Mouse (Mus musculus) kidney, embryonic 16.5 days (tissue): ENCODE measurements around the gene Akt2. TPM values are rescaled to one million over a fixed set of nuclear protein-coding genes. Genes with fewer than 3 reads are reported as not detected.

Experiments
- ATAC-seq: fragments of 200-750 bp; cut with Nextera tagmentation; 2 replicates; pipeline ENCODE4 v1.8.0; 2017; ENCODE audit warnings: moderate TSS enrichment; ENCODE audit not compliant: low FRiP score, low TSS enrichment
- H3K27ac ChIP-seq: fragments of 300-500 bp; sonication (generic); 2 replicates; pipeline ENCODE4 v1.5.1; 2014; ENCODE audit warnings: low read length
- H3K27me3 ChIP-seq: fragments of 300-500 bp; sonication (generic); 2 replicates; pipeline ENCODE4 v1.6.1; 2014; ENCODE audit warnings: low read length, control low read depth, mixed read lengths; ENCODE audit not compliant: insufficient read depth
- H3K36me3 ChIP-seq: fragments of 300-500 bp; sonication (generic); 2 replicates; pipeline ENCODE4 v1.6.1; 2014; ENCODE audit warnings: low read length, control low read depth, mixed read lengths; ENCODE audit not compliant: insufficient read depth
- H3K4me1 ChIP-seq: fragments of 300-500 bp; sonication (generic); 2 replicates; pipeline ENCODE4 v1.6.1; 2014; ENCODE audit warnings: low read length, control low read depth, mixed read lengths; ENCODE audit not compliant: insufficient read depth
- H3K4me2 ChIP-seq: fragments of 300-500 bp; sonication (generic); replicated peaks from 2 replicates; pipeline ENCODE4 v1.6.1; 2014; ENCODE audit warnings: low read depth, low read length
- H3K4me3 ChIP-seq: fragments of 300-500 bp; sonication (generic); 2 replicates; pipeline ENCODE4 v1.5.1; 2014; ENCODE audit warnings: mild to moderate bottlenecking, low read length
- H3K9ac ChIP-seq: fragments of 300-500 bp; sonication (generic); replicated peaks from 2 replicates; pipeline ENCODE4 v1.6.1; 2014; ENCODE audit warnings: low read length
- H3K9me3 ChIP-seq: fragments of 300-500 bp; sonication (generic); 2 replicates; pipeline ENCODE4 v1.6.1; 2016; ENCODE audit warnings: low read length, control low read depth
- WGBS: fragments of 180-500 bp; shearing (Covaris S2); extraction: QIAGEN DNeasy Blood & Tissue Kit; methylation state at CpG from one replicate; pipeline ENCODE4 v1.1.7; 2014; 5-methylcytosine and 5-hydroxymethylcytosine counted together
- polyA plus RNA-seq: library from polyadenylated mRNA; unstranded; fragments of >200 nt; fragmentation: Nextera tagmentation; extraction: Ambion mirVana; gene quantifications from 2 replicates; pipeline ENCODE4 v1.2.1, GENCODE M21; 2015

The Akt2 gene
- polyA plus RNA-seq, 1 experiment from 2014 or later = 110 TPM

GRCm38 (mm10) chr7:27602161-27602560 lies 10.8 kb downstream of the Akt2 start:
- H3K36me3 ChIP-seq = no peaks in the 10 kb centered on the region
- H3K9me3 ChIP-seq = no peaks in the 10 kb centered on the region
- WGBS = 73% methylated on average over 2 of the region's 2 CpGs
- H3K4me1 ChIP-seq = peaks cover 72% of the 10 kb centered on the region
- H3K27ac ChIP-seq = no peak overlapping the region
- no peak overlapping the region for H3K4me2 ChIP-seq
- no peaks in the 10 kb centered on the region for H3K27me3 ChIP-seq
- no peak overlapping the region for H3K9ac ChIP-seq
- H3K4me3 ChIP-seq = no peak overlapping the region
- no peak for ATAC-seq

DNA sequence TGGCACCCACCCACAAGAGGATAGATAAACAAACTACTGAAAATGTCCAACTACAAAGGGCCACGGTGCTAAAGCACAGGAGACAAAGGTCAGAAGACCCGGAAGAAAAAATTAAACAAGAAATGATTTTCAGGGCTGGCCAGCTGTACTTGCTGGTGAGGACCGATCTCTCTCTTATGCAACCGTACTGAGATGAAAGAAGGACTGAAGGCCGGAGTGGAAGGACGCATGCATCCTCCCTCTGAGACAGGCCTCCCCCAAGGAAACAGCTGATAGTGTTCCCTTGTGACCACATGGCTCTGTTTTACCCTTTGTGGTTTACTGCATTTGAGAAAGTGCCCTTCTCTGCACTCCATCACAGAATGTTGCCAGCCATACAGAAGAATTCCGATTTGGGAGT lies 11.5 kb downstream of the Akt2 start:
- 66% methylated on average over 7 of the region's 7 CpGs for WGBS
- Histone ChIP-seq H3K27me3 (no peaks in the 10 kb centered on the region), H3K27ac (no peak overlapping the region), H3K4me3 (no peak overlapping the region), H3K36me3 (no peaks in the 10 kb centered on the region), H3K9me3 (no peaks in the 10 kb centered on the region), H3K9ac (no peak overlapping the region), H3K4me1 (peaks cover 71% of the 10 kb centered on the region), H3K4me2 (no peak overlapping the region)
- no peak for ATAC-seq

GRCm38 (mm10) chr7:27604661-27605348 lies 13.5 kb downstream of the Akt2 start:
- H3K27ac ChIP-seq = peak overlapping the region; percentile 50; the same call in 1 of the 2 replicates
- H3K27me3 ChIP-seq = no peaks in the 10 kb centered on the region
- peaks cover 67% of the 10 kb centered on the region for H3K4me1 ChIP-seq
- WGBS = 44% methylated on average over 5 of the region's 5 CpGs
- no peak overlapping the region for H3K4me2 ChIP-seq
- no peak overlapping the region for H3K4me3 ChIP-seq
- H3K9ac ChIP-seq = no peak overlapping the region
- ATAC-seq = no peak
- H3K9me3 ChIP-seq = no peaks in the 10 kb centered on the region
- H3K36me3 ChIP-seq = peaks cover 9% of the 10 kb centered on the region

- no peaks in the 10 kb centered on the region for H3K9me3 ChIP-seq
- peaks cover 61% of the 10 kb centered on the region for H3K4me1 ChIP-seq
- 51% methylated on average over 9 of the region's 9 CpGs for WGBS
- peak; percentile 44; the same call in 1 of the 2 replicates for ATAC-seq
- H3K9ac ChIP-seq = 0 out of 2 replicates have a peak overlapping the region, but pooled peaks have one; percentile 27
- no peak overlapping the region for H3K4me3 ChIP-seq
- H3K4me2 ChIP-seq = no peak overlapping the region
- no peaks in the 10 kb centered on the region for H3K27me3 ChIP-seq
- H3K27ac ChIP-seq = peak overlapping the region; percentile 50
- peaks cover 18% of the 10 kb centered on the region for H3K36me3 ChIP-seq
Observed at GRCm38 (mm10) chr7:27605499-27606285, 14.3 kb downstream of the Akt2 start.

DNA sequence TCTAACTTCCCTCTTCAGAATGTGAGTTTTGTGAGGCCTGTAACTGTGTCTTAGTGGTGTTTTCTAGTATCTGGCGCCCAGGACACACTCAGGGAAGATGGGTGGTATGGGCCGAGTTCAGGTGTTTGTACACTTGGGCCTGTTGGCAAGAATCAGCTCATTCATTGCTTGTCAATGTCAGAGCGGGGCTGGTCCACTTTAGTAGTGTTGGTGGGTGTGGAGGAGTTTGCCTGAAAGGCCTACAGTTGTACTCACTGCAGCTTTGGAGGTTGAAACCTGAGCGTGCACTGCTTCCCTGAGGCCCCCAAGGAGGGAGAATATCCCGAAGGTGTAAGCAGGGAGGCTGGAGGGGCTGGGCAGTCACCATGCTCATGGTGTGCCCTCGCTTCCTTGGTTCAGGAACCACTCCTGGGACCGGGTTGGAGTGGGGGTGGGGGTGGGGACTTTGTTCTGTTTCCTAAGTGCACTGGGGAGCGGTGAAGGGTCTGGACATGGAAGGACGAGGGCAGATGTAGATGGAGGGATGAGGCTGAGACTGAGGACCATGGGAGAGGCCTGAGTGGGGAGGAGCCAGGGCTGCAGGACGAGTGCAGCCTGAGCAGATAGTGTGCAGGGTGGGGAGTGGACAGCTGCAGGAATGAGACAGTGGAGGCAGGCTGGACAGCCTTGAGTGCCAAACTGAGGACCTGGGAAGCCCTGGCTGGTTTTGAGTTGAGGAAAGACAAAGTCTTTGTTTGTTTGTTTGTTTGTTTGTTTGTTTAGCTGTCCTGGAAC lies 15.3 kb downstream of the Akt2 start:
- no peaks in the 10 kb centered on the region for H3K27me3 ChIP-seq
- 0 out of 2 replicates have a peak overlapping the region, but pooled peaks have one; percentile 13 for H3K4me2 ChIP-seq
- peaks cover 56% of the 10 kb centered on the region for H3K4me1 ChIP-seq
- H3K4me3 ChIP-seq = no peak overlapping the region
- H3K36me3 ChIP-seq = peaks cover 21% of the 10 kb centered on the region
- H3K9ac ChIP-seq = no peak overlapping the region
- peak; percentile 80 for ATAC-seq
- H3K9me3 ChIP-seq = no peaks in the 10 kb centered on the region
- H3K27ac ChIP-seq = peak overlapping the region; percentile 62
- WGBS = 40% methylated on average over 10 of the region's 10 CpGs

GRCm38 (mm10) chr7:27607580-27607979 lies 16.2 kb downstream of the Akt2 start:
- peak; percentile 47 for ATAC-seq
- Histone ChIP-seq H3K27me3 (no peaks in the 10 kb centered on the region), H3K9me3 (no peaks in the 10 kb centered on the region), H3K4me1 (peaks cover 47% of the 10 kb centered on the region), H3K36me3 (peaks cover 21% of the 10 kb centered on the region), H3K9ac (no peak overlapping the region), H3K27ac (peak overlapping the region; percentile 49; the same call in 1 of the 2 replicates), H3K4me2 (no peak overlapping the region), H3K4me3 (no peak overlapping the region)
- 42% methylated on average over 5 of the region's 5 CpGs for WGBS

GRCm38 (mm10) chr7:27608130-27608529 lies 16.8 kb downstream of the Akt2 start:
- Histone ChIP-seq H3K4me3 (no peak overlapping the region), H3K4me2 (no peak overlapping the region), H3K36me3 (peaks cover 21% of the 10 kb centered on the region), H3K4me1 (peaks cover 42% of the 10 kb centered on the region), H3K9ac (no peak overlapping the region), H3K9me3 (no peaks in the 10 kb centered on the region), H3K27me3 (no peaks in the 10 kb centered on the region), H3K27ac (peak overlapping the region; percentile 49; the same call in 1 of the 2 replicates)
- WGBS = 89% methylated on average over 3 of the region's 3 CpGs
- ATAC-seq = no peak

DNA sequence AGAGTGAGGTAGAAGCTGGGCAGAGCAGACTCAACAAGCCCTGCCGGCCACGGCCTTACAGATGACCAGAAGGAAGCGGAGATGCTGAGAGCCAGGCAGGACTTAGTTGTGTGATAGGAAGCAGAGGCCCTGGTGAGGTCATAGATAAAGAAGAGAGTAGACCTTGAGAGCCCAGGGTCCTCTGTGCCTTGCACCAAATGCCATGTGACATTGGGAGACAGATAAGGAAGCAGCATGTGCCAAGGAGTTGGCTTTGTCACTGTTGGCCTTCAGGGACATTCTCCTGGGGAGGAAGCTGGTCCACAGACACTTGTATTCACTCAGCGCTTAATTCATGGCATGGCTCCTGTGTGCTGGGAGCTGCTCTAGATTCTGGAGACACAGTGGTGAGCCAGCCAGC lies 17.9 kb downstream of the Akt2 start:
- Histone ChIP-seq H3K4me3 (no peak overlapping the region), H3K4me1 (peaks cover 36% of the 10 kb centered on the region), H3K9ac (no peak overlapping the region), H3K9me3 (no peaks in the 10 kb centered on the region), H3K4me2 (no peak overlapping the region), H3K27ac (no peak overlapping the region), H3K27me3 (no peaks in the 10 kb centered on the region), H3K36me3 (peaks cover 21% of the 10 kb centered on the region)
- WGBS = 92% methylated on average over 4 of the region's 4 CpGs
- ATAC-seq = no peak

DNA sequence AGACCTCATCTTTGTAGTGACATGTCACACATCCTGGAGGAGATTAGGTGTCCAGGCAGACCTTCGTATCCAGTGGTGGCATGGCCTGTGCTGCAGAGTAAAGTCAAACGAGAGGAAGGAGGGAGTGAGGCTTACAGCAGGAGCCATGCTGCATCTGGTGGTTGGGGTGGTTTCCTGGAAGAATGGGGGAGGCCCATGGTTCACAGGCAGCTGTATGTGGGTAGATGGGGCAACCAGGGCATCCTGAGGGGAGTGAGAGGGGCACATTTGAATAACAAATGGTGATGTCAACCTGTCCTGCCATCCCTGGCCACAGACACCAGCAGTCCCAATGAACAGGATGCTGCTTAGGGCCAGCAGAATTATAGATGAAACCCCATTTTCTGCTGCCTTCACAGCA lies 18.3 kb downstream of the Akt2 start:
- Histone ChIP-seq H3K27me3 (no peaks in the 10 kb centered on the region), H3K4me2 (no peak overlapping the region), H3K27ac (no peak overlapping the region), H3K4me1 (peaks cover 32% of the 10 kb centered on the region), H3K36me3 (peaks cover 21% of the 10 kb centered on the region), H3K9me3 (no peaks in the 10 kb centered on the region), H3K4me3 (no peak overlapping the region), H3K9ac (no peak overlapping the region)
- ATAC-seq = no peak
- 89% methylated on average over 2 of the region's 2 CpGs for WGBS
